In genomic region chr6:122302661-122303060, GRCm38 (mm10) we compare ENCODE assay signal across 29 mouse cellular contexts. TPM values are rescaled to one million over a fixed set of nuclear protein-coding genes. Genes with fewer than 3 reads are reported as not detected.
DNase-seq lines count a peak whose midpoint lies in the region; ATAC-seq and TF ChIP-seq lines count a peak whose summit lies in the region.
"Had no signal": no experiment of that assay in that cellular context is flagged by ENCODE, and none has a peak within 500 bp of the region (broad histone marks: within the 10 kb centered on the region; RNA-seq: fewer than 3 reads in every experiment).

No protein-coding gene starts in this region.

- H3K4me3 ChIP-seq in gastrocnemius, adult 2 months: no peak overlapping the region
- H3K4me3 ChIP-seq: forebrain, embryonic 10.5 days; forebrain, embryonic 13.5 days; heart, embryonic 12.5 days; heart, embryonic 15.5 days; hindbrain, embryonic 10.5 days; hindbrain, embryonic 13.5 days had no signal

- intact Hi-C loops in gastrocnemius, adult 2 months (cut with DNase I): loop anchor here (5.0 to 10.0 kb wide), 2 partner anchors 740 to 1028 kb away; no protein-coding TSS in a partner anchor

- TF ChIP-seq CTCF in gastrocnemius, adult 2 months (IDR thresholded peaks at IDR 0.05): no peak

- ATAC-seq in common myeloid progenitor, adult 5-6 weeks (replicated peaks; ENCODE audit: low read depth, poor library complexity, severe bottlenecking): 0 out of 2 replicates have a peak, but pooled peaks have one; percentile 16
- 0 out of 2 replicates have a peak, but pooled peaks have one; percentile 15 for ATAC-seq in megakaryocyte progenitor cell, adult 5-6 weeks (replicated peaks; ENCODE audit: poor library complexity)
- ATAC-seq: forebrain, embryonic 13.5 days; forebrain, embryonic 16.5 days; hindbrain, embryonic 16.5 days; inflammation-experienced regulatory T-cells, adult 6 months; Patski had no signal

- no peak overlapping the region for H3K27ac ChIP-seq in gastrocnemius, adult 2 months
- H3K27ac ChIP-seq: forebrain, embryonic 10.5 days; forebrain, embryonic 13.5 days; heart, embryonic 15.5 days; hindbrain, embryonic 10.5 days; hindbrain, embryonic 13.5 days had no signal

- DNase-seq in natural killer cell, adult 2 months (ENCODE audit: low spot score in 2 of 2): peak; percentile 56 to 78
- no peak for DNase-seq in adrenal gland, postnatal 14 days
- DNase-seq in embryo, embryonic 9.5 days (ENCODE audit: extremely low spot score): no peak
- no peak for DNase-seq in gastrocnemius, adult 2 months
- DNase-seq: adrenal gland, postnatal 10 days; B cell, adult 2 months; cerebellum, adult 11 months; cerebellum, adult 2 months; cerebellum, adult 9-11 months; cerebellum, postnatal 25 days; embryo, embryonic 11 days; gastrocnemius, postnatal 14 days; heart, postnatal 10 days; heart, postnatal 36 days had no signal

RNA-seq across cellular contexts. Expression of gene M6pr, which starts 5.9 kb away (rescaled TPM):
- 309 and 328 TPM in 2 replicates for total RNA-seq in common myeloid progenitor, adult 5-6 weeks (2017)
- total RNA-seq in megakaryocyte progenitor cell, adult 5-6 weeks (2015): 195 and 214 TPM in 2 replicates
- 441 and 452 TPM in 2 replicates for total RNA-seq in megakaryocyte progenitor cell, adult 5-6 weeks (2017)
- 123 and 132 TPM in 2 replicates for total RNA-seq in adrenal gland, postnatal 14 days (2021)
- 10 to 100 TPM; 20.0 to 23.0 TPM for total RNA-seq in gastrocnemius, adult 2 months (2021)

RNA-seq across cellular contexts. Expression of gene Klrg1, which starts 20.0 kb away (rescaled TPM):
- total RNA-seq in common myeloid progenitor, adult 5-6 weeks (2017): not detected in 2 replicates
- total RNA-seq in megakaryocyte progenitor cell, adult 5-6 weeks (2015): 0.12 TPM in 1 of 2 replicates, not detected in the other
- total RNA-seq in megakaryocyte progenitor cell, adult 5-6 weeks (2017): not detected in 2 replicates
- not detected in 2 replicates for total RNA-seq in adrenal gland, postnatal 14 days (2021)
- not detected for total RNA-seq in gastrocnemius, adult 2 months (2021)
- total RNA-seq: adrenal gland, postnatal 4 days; gastrocnemius, adult 18-20 months; gastrocnemius, postnatal 14 days; gastrocnemius, postnatal 4 days; heart, postnatal 10 days; heart, postnatal 36 days had no signal

RNA-seq across cellular contexts. Expression of gene Phc1, which starts 37.7 kb away (rescaled TPM):
- 8.9 and 13.0 TPM in 2 replicates for total RNA-seq in common myeloid progenitor, adult 5-6 weeks (2017)
- 7.6 and 9.4 TPM in 2 replicates for total RNA-seq in megakaryocyte progenitor cell, adult 5-6 weeks (2015)
- 4.1 and 9.6 TPM in 2 replicates for total RNA-seq in megakaryocyte progenitor cell, adult 5-6 weeks (2017)
- total RNA-seq in adrenal gland, postnatal 14 days (2021): 16.7 and 24.9 TPM in 2 replicates
- 10 to 100 TPM; 24.8 to 32.8 TPM for total RNA-seq in gastrocnemius, adult 2 months (2021)

Comparison
In these comparisons a context has a peak if more than half of its experiments do, and no peak if none do; other contexts are left out.
1. DNase-seq: peak in natural killer cell, adult 2 months (2 of 2); none in adrenal gland, postnatal 14 days (single experiment), embryo, embryonic 9.5 days (single experiment) and gastrocnemius, adult 2 months (single experiment).